Mouse (Mus musculus) stomach, postnatal 0 days (tissue): ENCODE results near the gene Creg2.
"Not testable (repeated sequence)": the region's sequence is repeated elsewhere in the genome, so short reads cannot be mapped to it uniquely, and the experiment has no call there.

Source experiments
- CTCF ChIP-seq: IDR thresholded peaks from 2 replicates; pipeline ENCODE4 v1.5.1; 2016; ENCODE audit warnings: antibody characterized with exemption, low read depth, mild to moderate bottlenecking, moderate library complexity
- EP300 ChIP-seq: optimal IDR thresholded peaks from 2 replicates; pipeline ENCODE3; 2016; ENCODE audit warnings: antibody characterized with exemption

- not testable (repeated sequence) for TF ChIP-seq EP300, CTCF
Observed at GRCm38 (mm10) chr1:39591557-39591956, 59.7 kb downstream of the Creg2 start.
